Mouse (Mus musculus) spleen, adult 2 months (tissue): ENCODE results near the gene Armc12. TPM values are rescaled to one million over a fixed set of nuclear protein-coding genes. Genes with fewer than 3 reads are reported as not detected.

Source experiments
- DNase-seq, 2 experiments: peaks; one replicate each; pipeline versions ENCODE4 v3.0.0 to v3.0.0-alpha.2; 2012 to 2021; ENCODE audit warnings: low spot score in 2 of 2, low read depth in 1 of 2
- H3K27ac ChIP-seq: fragments of 200-500 bp; 2 replicates; pipeline ENCODE4 v1.5.1; 2012; ENCODE audit warnings: low read length, inconsistent platforms; ENCODE audit not compliant: insufficient read depth
- H3K27me3 ChIP-seq: fragments of 200-500 bp; 2 replicates; pipeline ENCODE4 v1.6.1; 2012; ENCODE audit warnings: mild to moderate bottlenecking, moderate library complexity, low read length, inconsistent platforms; ENCODE audit not compliant: control insufficient read depth, insufficient read depth
- H3K36me3 ChIP-seq: fragments of 200-500 bp; 2 replicates; pipeline ENCODE4 v1.6.1; 2012; ENCODE audit warnings: mild to moderate bottlenecking, low read length, inconsistent platforms; ENCODE audit not compliant: control insufficient read depth, insufficient read depth
- H3K4me1 ChIP-seq: fragments of 200-500 bp; 2 replicates; pipeline ENCODE4 v1.6.1; 2011; ENCODE audit warnings: inconsistent platforms; ENCODE audit not compliant: control insufficient read depth, insufficient read depth, insufficient read length
- H3K4me3 ChIP-seq: fragments of 200-500 bp; 2 replicates; pipeline ENCODE4 v1.5.1; 2011; ENCODE audit warnings: mild to moderate bottlenecking, inconsistent platforms; ENCODE audit not compliant: insufficient read depth, insufficient read length; ENCODE audit errors: extremely low read depth
- CTCF ChIP-seq: fragments of 200-500 bp; IDR thresholded peaks from 2 replicates; pipeline ENCODE4 v1.5.1; 2011; ENCODE audit warnings: mild to moderate bottlenecking, inconsistent platforms; ENCODE audit not compliant: insufficient read depth, insufficient read length, insufficient replicate concordance; ENCODE audit errors: extremely low read depth
- POLR2A ChIP-seq: fragments of 200-500 bp; IDR thresholded peaks from 2 replicates; pipeline ENCODE4 v1.6.1; 2011; ENCODE audit warnings: low read depth, low read length, inconsistent platforms
- WGBS: fragments of 180-500 bp; shearing (Covaris S2); methylation state at CpG from one replicate; pipeline ENCODE4 v1.1.7; 2018; 5-methylcytosine and 5-hydroxymethylcytosine counted together
- polyA plus RNA-seq: library from polyadenylated mRNA; depleted of rRNA; stranded (reverse); fragments of >200 nt; gene quantifications from 2 replicates; pipeline ENCODE4 v1.2.3, GENCODE M21; 2012

Gene Armc12
- polyA plus RNA-seq, 1 experiment, result 0.25 TPM

DNA sequence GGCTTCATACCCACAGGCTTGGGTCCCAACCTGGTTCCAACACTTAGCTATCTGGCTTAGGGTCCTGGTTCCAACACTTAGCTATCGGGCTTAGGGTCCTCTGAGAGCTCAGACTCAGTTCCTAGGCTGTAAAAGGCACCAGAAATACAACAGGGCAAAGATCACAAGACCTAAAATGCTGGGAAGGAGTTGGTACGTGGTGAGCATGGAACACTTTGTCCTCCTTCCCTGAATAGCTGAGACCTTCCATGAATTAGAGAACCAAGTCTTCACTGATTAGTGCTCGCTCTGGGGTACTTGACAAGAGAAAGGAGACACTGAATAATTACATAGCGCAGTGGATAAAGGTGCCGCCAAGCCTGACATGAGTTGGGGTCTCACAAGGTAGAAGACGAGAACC is 8.7 kb upstream of the Armc12 start:
- TF ChIP-seq CTCF (no peak), POLR2A (no peak)
- H3K36me3 ChIP-seq, result no peaks in the 10 kb centered on the region
- H3K4me1 ChIP-seq, result peaks cover 40% of the 10 kb centered on the region
- no peak for DNase-seq
- 76% methylated on average over 6 of the region's 6 CpGs for WGBS
- no peaks in the 10 kb centered on the region for H3K27me3 ChIP-seq
- no peak overlapping the region for H3K4me3 ChIP-seq
- H3K27ac ChIP-seq, result 0 out of 2 replicates have a peak overlapping the region, but pooled peaks have one; percentile 26

GRCm38 (mm10) chr17:28522623-28523354 is 7.8 kb upstream of the Armc12 start:
- Histone ChIP-seq H3K4me1 (peaks cover 35% of the 10 kb centered on the region), H3K27me3 (no peaks in the 10 kb centered on the region), H3K27ac (peak overlapping the region; percentile 98)

DNA sequence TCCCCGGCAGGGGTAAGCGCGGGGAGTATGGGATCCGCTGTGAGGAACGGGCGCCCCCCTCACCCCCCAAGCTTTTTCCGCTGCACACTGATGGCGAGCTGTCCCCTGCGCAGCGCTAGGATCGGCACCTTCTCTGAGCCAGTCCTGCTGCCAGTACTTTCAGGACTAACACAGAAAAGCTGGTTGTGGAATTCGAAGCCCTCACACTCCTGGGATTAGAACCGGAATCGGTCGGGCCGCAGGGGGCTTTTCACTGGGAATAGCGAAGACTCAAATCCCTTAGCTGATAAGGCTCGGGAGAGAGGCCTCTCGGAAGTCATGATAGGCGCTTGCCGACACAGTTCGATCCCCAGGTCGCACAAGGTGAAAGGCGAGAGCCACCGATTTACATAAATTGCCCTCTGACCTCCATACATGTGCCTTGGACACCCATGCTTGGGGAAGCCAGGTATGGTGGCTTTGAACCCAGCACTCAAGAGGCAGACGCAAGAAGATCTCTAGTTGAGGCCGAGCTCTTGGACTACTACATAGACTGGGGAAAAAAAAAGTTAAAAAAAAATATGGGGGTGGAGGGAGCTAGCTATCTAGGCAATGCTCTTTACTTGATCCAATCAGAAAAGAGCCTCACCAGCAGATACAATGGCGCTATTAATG is 7.1 kb upstream of the Armc12 start:
- Histone ChIP-seq H3K4me3 (peak overlapping the region; percentile 69), H3K4me1 (peaks cover 31% of the 10 kb centered on the region; the same call in 1 of the 2 replicates), H3K27ac (peak overlapping the region; percentile 98), H3K27me3 (no peaks in the 10 kb centered on the region), H3K36me3 (no peaks in the 10 kb centered on the region)
- DNase-seq, result peak in 1 of 2 experiments; percentile 18
- WGBS, result 5% methylated on average over 27 of the region's 28 CpGs
- TF ChIP-seq POLR2A, result no peak
- no peak for TF ChIP-seq CTCF

More at GRCm38 (mm10) chr17:28522623-28523354, 7.8 kb upstream of the Armc12 start:
- H3K4me3 ChIP-seq, result peak overlapping the region; percentile 69
- TF ChIP-seq POLR2A, result peak; percentile 95
- TF ChIP-seq CTCF, result no peak
- DNase-seq, result peak; percentile 88 to 96
- WGBS, result under 1% methylated on average over 59 of the region's 66 CpGs
- no peaks in the 10 kb centered on the region for H3K36me3 ChIP-seq

GRCm38 (mm10) chr17:28524009-28524695 is 6.5 kb upstream of the Armc12 start:
- no peak for TF ChIP-seq POLR2A
- no peak for TF ChIP-seq CTCF
- Histone ChIP-seq H3K27ac (peak overlapping the region; percentile 98), H3K4me3 (peak overlapping the region; percentile 52), H3K27me3 (no peaks in the 10 kb centered on the region), H3K36me3 (no peaks in the 10 kb centered on the region), H3K4me1 (peaks cover 25% of the 10 kb centered on the region; the same call in 1 of the 2 replicates)
- 47% methylated on average over 23 of the region's 23 CpGs for WGBS
- DNase-seq, result peak; percentile 19 to 52

- H3K4me3 ChIP-seq, result no peak overlapping the region; the same call in 1 of the 2 replicates
- DNase-seq, result no peak
- no peaks in the 10 kb centered on the region for H3K27me3 ChIP-seq
- H3K4me1 ChIP-seq, result peaks cover 23% of the 10 kb centered on the region; the same call in 1 of the 2 replicates
- H3K36me3 ChIP-seq, result no peaks in the 10 kb centered on the region
- 26% methylated on average over 4 of the region's 4 CpGs for WGBS
- H3K27ac ChIP-seq, result peak overlapping the region; percentile 98
- TF ChIP-seq POLR2A (no peak), CTCF (no peak)
These were observed 5.7 kb upstream of the Armc12 start for GRCm38 (mm10) chr17:28524831-28525430.

GRCm38 (mm10) chr17:28527184-28528042 is 3.2 kb upstream of the Armc12 start:
- Histone ChIP-seq H3K4me3 (no peak overlapping the region), H3K27me3 (no peaks in the 10 kb centered on the region), H3K27ac (no peak overlapping the region), H3K4me1 (peaks cover 18% of the 10 kb centered on the region; the same call in 1 of the 2 replicates), H3K36me3 (no peaks in the 10 kb centered on the region)
- no peak for DNase-seq
- TF ChIP-seq CTCF (no peak), POLR2A (no peak)
- WGBS, result 23% methylated on average over 12 of the region's 12 CpGs
